Mouse (Mus musculus) adrenal gland (tissue): ENCODE results near the gene Alcam.

Source experiments
- intact Hi-C: fragments of 180-260 bp; cut with DNase I; formaldehyde crosslinking; loops from one replicate; pipeline ENCODE4 v1.15.1; 2025

Gene Alcam

DNA sequence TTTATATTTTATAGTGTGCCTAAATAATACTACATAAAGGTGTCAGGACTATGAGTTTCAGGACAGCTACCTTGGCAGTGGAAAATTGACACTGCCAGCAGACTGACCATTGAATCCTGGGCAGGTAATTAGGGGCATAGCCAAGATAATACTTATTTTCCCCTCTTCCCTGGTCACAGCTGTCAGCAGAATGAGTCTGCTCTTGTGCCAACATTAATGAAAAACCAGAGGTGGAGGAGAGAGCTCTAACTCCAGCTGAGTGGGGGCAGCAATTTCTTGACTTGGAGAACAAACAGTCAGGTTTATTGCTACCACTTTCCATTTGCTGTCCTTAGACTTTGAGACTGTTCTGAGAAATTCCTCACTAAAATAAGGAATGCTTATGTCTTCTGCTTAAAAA, 190.1 kb downstream of the Alcam start:
- intact Hi-C loops: no loop called here

DNA sequence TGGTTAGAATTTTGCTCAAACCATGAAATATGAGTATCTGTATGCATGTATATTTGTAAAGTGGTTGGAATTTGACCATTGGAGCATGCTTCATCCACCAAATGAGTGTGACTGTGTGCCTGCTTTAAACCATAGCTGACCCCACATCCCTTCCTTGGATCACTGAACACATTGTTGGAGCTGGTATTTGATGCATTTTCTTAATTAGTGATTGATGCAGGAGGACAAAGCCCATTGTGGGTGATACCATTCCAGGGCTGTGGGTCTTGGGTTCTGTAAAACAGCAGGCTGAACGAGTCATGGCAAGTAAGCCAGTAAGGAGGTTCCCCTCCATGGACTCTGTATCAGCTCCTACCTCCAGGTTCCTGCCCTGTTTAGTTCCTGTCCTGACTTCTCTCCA, 191.3 kb downstream of the Alcam start:
- intact Hi-C loops: no loop called here

DNA sequence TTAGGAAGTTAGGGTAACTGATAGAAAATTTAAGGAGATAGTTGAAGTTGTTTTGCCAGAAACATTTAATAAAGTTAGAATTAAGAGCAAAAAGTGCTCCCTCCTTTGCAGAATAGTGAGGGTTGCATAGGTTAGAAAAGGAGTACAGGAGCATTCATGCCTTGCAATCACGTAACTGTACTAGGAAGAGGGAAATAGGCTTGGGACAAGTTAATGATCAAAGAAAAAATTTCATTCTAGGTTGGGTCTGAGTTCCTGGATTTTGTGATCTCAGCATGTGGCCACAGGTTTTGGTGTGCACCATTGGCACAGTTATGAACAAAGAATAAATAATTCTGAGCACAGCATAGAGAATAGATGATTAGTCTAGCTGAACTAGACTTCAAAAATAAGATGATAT, 192.1 kb downstream of the Alcam start:
- intact Hi-C loops: no loop called here

DNA sequence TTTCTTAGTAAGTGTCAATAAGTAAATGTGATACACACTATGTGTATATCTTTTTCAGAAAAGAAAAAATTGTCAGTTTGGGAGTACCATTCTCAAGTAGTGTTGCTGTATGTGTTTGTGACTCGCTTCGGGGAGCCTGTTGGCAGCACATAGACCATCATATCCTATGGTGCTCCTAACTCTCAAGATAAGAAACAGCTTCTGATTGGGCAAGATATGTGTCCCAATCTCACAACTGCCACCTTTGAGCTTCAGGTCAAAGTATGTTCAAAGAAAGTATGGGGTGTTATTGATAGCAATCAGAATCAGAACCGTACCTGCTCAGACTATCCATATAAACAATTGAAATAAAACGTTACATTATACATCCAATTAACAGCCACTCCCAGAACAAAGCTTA, 202.9 kb downstream of the Alcam start:
- intact Hi-C loops: no loop called here

DNA sequence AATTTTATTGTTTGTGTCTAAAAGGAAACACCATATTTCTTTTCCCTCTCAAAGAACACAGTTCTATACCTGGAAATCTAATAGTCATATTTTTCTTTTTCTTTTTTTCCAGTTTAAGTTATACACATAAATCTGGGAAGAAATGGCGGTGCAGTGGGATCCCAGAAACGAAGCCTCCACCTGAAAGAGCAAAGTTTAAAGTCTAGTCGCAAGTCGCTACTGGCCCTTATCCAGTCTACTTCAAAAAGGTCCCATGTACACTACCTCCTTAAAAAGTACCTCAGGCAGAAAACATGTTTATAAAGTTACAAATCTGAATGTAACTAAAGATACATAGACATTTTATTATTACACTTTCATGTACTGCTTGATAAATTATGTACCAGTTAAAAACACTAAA, 203.7 kb downstream of the Alcam start:
- intact Hi-C loops: no loop called here

DNA sequence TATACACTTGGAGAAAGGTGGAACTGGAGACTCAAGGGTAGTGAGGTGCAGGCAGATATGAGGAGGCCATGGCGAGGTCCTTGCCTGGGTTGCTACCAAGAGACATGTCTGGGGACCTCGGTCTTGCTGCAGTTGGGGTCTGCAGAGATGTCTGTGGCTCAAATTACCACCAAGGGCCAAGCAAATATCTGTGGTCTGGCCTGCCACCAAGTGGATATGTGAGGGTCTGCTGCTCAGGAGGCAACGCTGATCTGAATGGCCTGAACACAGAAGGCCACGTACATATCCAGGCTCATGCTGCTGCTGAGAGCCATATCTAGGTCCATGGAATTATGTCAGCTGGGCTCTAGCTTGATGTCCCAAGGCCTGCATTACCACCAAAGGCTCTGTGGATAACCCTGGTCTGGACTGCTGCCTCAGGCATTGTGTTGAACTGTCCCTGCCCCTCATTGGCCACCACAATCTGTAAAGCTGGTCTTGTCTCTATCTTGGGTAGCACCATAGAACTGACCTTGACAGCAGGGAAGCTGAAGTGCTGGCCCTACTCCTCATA, 210.4 kb downstream of the Alcam start:
- intact Hi-C loops: no loop called here

DNA sequence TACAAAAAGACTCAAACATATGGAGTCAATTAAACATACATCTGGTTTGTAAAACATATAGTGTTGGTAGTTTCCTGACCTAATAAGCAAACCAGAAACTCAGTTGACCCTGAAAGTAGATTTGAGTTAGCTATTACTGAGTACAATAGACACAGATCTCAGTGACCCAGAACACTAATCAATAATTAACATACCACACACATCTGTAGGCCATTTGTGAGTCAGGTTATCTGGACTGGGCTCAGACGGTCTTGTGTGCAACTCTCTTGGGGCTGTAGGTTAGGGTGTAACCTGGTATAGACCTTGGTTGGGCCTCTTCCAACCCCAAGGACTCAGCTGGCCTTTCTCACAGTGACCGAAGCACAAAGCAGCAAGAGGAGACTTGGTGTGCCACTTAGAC, 211.7 kb downstream of the Alcam start:
- intact Hi-C loops: no loop called here

DNA sequence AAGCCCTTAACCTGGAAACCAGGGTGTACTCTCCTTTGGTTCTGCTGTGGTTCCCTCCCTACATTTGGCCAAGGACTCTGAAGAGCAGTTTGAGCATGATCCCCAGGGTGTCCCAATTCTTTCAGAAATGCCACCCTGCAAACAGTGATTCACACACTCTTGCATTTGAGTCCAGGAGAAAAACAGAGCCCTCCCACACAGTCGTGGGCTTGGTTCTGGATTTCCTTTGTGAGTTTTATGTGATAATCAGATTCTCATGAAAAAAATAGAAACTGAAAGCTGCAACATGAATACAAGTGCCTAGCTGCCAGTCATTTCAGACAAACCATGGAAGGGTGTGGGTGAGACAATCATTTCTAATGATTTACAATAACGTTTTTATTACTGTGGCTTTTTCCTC, 223.9 kb downstream of the Alcam start:
- intact Hi-C loops: no loop called here

DNA sequence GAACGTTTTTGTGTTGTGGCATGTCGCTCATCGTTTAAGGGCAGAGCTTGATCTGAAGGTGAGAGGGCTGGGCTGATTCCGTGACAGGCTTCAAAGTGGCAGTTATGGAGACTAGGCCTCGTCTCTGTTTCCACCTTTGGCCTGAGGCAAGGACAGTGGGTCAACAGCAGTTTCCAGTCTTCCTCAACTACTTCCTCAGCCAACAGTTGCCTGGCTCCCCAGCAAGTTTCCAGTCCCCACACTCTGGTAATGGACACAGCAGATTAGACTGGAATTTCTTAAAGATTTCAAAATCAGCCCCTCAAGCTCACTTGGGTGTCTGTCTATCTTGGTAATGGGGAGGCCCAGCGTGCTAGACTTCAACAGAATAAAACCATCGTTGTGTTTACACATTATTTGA, 224.4 kb downstream of the Alcam start:
- intact Hi-C loops: no loop called here

DNA sequence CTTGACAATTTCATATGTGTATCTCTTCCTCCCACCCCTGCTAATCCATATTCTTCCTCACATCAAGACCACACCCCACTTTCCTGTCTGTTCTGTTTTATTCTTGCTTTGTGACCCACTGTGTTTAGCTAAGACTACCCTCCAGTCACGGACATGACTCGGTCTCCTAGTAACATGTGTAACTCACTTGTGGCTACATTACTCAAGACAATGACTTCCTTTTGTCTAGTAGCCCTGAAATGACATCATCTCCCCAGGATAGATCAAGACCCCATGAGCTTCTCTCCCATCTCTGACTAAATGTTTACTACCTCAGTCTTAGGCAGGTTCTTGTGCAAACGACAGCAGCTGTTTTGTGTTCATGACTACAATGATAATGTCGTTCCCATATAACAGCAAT, 231.0 kb downstream of the Alcam start:
- intact Hi-C loops: no loop called here

DNA sequence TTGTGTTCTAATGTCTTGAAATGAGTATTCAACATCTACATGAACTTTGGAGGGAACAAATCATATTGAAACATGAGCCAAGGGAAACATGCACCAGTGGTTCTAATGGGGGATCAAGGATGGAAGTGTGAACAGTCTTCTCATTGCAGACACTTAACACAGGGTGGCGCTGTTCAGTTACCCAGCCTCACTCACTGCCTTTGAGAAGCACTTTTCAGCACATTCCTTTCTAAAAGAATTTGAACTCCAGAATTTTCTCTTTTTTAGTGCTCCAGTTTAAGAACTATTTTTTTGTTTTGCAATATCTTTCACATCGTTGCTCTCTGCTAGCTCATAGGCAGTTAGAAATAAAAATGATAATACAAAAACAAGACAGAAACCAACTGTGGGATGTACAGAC, 234.8 kb downstream of the Alcam start:
- intact Hi-C loops: no loop called here

DNA sequence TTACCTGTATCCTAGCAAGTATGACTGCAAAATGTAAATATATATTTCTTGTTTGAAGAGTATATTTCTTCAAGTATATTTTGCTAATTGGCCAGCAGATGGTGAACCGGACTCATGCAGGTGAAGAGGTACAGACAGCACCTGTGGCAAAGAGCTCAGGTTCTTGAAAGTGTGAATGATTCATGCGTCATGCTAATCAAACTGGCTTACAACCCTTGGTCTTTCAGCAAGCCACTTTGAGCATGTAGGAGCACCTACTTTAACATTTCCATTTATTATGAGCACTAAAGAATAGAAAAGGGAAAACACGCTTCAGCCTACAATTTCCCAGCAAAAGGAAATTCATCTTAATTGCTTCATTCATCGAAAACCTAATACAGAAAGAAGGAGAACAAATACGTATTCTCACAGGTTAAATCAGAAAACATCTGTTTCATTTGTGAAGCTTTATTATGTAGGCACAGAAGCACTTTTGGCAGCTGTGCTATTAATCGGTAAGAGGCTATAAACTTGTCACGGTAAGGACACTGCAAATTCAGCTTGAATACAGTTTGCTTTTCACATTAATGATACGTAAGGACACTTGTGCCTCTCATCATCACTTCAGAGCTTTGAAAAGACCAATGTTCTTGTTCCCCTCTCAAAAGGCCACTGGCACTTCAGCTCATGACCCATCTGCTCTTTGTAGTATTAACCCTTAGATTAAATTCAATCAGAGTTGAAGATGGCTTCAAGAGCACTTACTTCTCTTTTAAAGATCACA, 242.8 kb downstream of the Alcam start:
- intact Hi-C loops: no loop called here

DNA sequence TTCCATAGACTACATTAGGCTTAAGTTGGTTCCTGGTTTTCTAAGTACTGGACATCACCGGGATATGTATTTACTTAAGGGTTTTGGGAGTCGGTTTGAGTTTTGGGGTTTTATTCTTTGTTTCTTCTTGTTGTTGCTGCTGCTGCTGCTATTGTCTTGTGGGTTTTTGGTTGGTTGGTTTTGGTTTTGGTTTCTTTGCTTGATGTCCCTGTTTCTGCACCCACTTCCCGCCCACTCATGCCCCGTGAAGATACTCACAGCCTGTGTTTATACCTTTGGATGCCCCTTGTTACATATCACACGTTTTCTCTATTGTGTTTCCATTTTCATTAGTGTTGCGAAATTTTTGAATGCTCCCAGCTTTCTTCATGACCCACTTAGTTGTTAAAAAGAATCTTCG, 253.8 kb downstream of the Alcam start:
- intact Hi-C loops: no loop called here
